Mouse (Mus musculus) neural tube, embryonic 11.5 days (tissue): Measurements from ENCODE around the gene Rpl18. TPM values are rescaled to one million over a fixed set of nuclear protein-coding genes. Genes with fewer than 3 reads are reported as not detected.
A peak's percentile ranks its signal among the peaks of the same experiment; 100 is the strongest.

Experiments used
- ATAC-seq: fragments of 200-750 bp; cut with Nextera tagmentation; 2 replicates; pipeline ENCODE4 v1.8.0; 2017; ENCODE audit warnings: moderate number of reproducible peaks, mild to moderate bottlenecking, moderate TSS enrichment, moderate library complexity; ENCODE audit not compliant: insufficient read depth, low FRiP score, low TSS enrichment
- DNase-seq: peaks from one replicate; pipeline ENCODE4 v3.0.0-alpha.2; 2015; ENCODE audit warnings: low spot score
- H3K27ac ChIP-seq: fragments of 300-500 bp; sonication (generic); 2 replicates; pipeline ENCODE4 v1.5.1; 2014; ENCODE audit warnings: low read depth, mild to moderate bottlenecking, low read length
- H3K27me3 ChIP-seq: fragments of 300-500 bp; sonication (generic); 2 replicates; pipeline ENCODE4 v1.6.1; 2014; ENCODE audit warnings: mild to moderate bottlenecking, low read length, mixed read lengths; ENCODE audit not compliant: control insufficient read depth, insufficient read depth
- H3K36me3 ChIP-seq: fragments of 300-500 bp; sonication (generic); 2 replicates; pipeline ENCODE4 v1.6.1; 2014; ENCODE audit warnings: mild to moderate bottlenecking, low read length, moderate library complexity, mixed read lengths; ENCODE audit not compliant: control insufficient read depth, insufficient read depth
- H3K4me1 ChIP-seq: fragments of 300-500 bp; sonication (generic); 2 replicates; pipeline ENCODE4 v1.6.1; 2014; ENCODE audit warnings: low read length, mixed read lengths; ENCODE audit not compliant: control insufficient read depth, insufficient read depth
- H3K4me2 ChIP-seq: fragments of 300-500 bp; sonication (generic); 2 replicates; pipeline ENCODE4 v1.6.1; 2014; ENCODE audit warnings: low read depth, mild to moderate bottlenecking, moderate library complexity
- H3K4me3 ChIP-seq: fragments of 300-500 bp; sonication (generic); 2 replicates; pipeline ENCODE4 v1.5.1; 2014; ENCODE audit warnings: low read depth, low read length
- H3K9ac ChIP-seq: fragments of 300-500 bp; sonication (generic); 2 replicates; pipeline ENCODE4 v1.6.1; 2014; ENCODE audit warnings: mild to moderate bottlenecking, low read length
- H3K9me3 ChIP-seq: fragments of 300-500 bp; sonication (generic); 2 replicates; pipeline ENCODE4 v1.6.1; 2016; ENCODE audit warnings: low read length; ENCODE audit not compliant: control insufficient read depth
- WGBS: fragments of 180-500 bp; shearing (Covaris S2); extraction: QIAGEN DNeasy Blood & Tissue Kit; methylation state at CpG from one replicate; pipeline ENCODE4 v1.1.7; 2014; 5-methylcytosine and 5-hydroxymethylcytosine counted together
- polyA plus RNA-seq: library from polyadenylated mRNA; unstranded; fragments of >200 nt; fragmentation: Nextera tagmentation; extraction: Ambion mirVana; gene quantifications from 2 replicates; pipeline ENCODE4 v1.2.1, GENCODE M21; 2014

Rpl18 gene
- polyA plus RNA-seq, 1 experiment from 2014 or later = 929 TPM

DNA sequence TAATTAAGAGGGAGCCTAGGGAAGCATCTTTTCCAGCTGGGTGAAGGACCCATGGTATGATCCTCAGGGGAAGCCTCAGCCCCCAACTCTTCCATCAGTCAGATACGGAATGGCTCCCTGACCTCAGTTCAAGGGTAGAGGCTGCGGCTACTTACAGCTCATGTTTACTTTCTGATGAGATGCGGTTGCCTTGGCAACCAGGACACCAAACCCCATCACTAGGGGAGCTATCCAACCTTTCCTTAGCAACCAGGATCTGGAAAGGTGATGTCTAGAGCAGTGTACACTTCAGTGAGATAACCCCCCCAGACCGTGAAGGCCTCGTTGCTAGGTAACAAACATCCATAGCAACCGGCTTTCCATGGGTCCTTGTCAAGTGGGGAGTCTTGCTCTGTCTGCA, 6.2 kb upstream of the Rpl18 start:
- H3K9ac ChIP-seq = no peak overlapping the region
- H3K36me3 ChIP-seq = peaks cover 10% of the 10 kb centered on the region
- H3K9me3 ChIP-seq = no peaks in the 10 kb centered on the region
- 49% methylated on average over 6 of the region's 6 CpGs for WGBS
- H3K4me3 ChIP-seq = no peak overlapping the region
- no peak overlapping the region for H3K27ac ChIP-seq
- H3K27me3 ChIP-seq = no peaks in the 10 kb centered on the region
- DNase-seq (peak; percentile 49), ATAC-seq (no peak)
- no peak overlapping the region for H3K4me2 ChIP-seq
- peaks cover 44% of the 10 kb centered on the region for H3K4me1 ChIP-seq

DNA sequence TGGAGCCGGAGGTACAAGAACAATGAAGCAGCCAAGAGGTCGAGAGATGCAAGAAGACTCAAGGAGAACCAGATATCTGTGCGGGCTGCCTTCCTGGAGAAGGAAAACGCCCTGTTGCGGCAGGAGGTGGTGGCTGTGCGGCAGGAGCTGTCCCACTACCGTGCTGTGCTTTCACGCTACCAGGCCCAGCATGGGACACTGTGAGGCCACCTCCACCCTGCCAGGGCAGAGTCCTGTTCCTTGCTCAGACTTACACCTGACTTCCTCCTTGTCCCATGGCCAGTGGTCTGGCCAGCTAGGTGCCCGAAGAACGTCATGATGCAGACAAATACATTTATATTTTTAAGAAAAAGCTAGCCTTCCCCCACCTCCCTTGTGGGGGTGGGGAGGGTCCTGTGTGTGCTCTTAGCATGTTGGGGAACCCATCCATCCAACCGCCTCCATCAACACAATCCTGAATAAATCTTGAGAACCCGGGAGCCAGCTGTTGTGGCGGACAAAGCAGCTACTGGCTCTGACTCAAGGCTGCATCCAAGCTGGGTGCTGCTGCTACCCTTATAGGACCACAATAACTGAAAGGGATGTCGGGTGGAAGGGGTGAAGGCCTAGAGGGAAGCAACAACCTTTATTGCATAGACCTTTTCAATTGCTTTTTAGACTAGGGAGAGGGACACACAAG, 5.4 kb upstream of the Rpl18 start:
- Histone ChIP-seq H3K4me2 (no peak overlapping the region), H3K27ac (no peak overlapping the region), H3K4me3 (no peak overlapping the region), H3K9ac (0 out of 2 replicates have a peak overlapping the region, but pooled peaks have one; percentile 8), H3K27me3 (no peaks in the 10 kb centered on the region), H3K4me1 (peaks cover 51% of the 10 kb centered on the region), H3K36me3 (peaks cover 10% of the 10 kb centered on the region), H3K9me3 (no peaks in the 10 kb centered on the region)
- WGBS = 71% methylated on average over 14 of the region's 14 CpGs
- ATAC-seq (no peak), DNase-seq (no peak)

DNA sequence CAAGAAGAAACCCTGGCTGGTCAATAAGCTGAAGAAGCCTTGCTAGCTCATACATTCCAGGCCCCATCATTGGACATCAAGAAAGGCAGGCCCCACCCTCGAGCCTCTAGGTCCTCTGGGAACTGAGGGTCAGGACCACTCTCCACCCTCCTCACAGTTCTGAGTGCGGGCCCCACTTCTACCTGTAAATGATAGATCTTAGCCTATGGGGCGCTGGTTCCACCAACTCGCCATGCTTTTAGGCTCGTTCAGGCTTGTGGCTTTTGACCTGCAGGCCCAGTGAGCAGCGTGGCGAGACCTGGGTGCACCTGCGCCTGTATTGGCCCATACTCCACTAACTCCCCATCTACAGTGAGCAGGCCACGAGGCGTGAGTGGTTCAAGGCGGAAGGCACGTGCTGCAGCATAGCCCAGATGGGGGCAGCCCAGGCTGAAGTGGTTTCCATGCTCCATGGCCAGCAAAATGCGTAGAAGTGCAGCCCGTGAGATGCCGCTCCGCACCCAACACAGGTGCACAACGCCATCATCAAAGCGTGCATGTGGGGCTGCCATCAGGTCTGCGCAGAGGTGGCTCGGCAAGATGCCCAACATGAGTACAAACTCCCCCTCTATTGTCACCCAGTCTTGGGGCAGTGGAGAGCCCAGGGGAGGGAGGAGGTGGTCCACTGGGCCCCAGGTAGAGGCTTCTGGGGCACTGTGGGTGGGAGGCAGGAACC, 4.6 kb upstream of the Rpl18 start:
- Histone ChIP-seq H3K9ac (no peak overlapping the region), H3K36me3 (peaks cover 10% of the 10 kb centered on the region), H3K4me3 (no peak overlapping the region), H3K9me3 (no peaks in the 10 kb centered on the region), H3K4me2 (no peak overlapping the region), H3K27ac (no peak overlapping the region), H3K4me1 (peaks cover 49% of the 10 kb centered on the region), H3K27me3 (no peaks in the 10 kb centered on the region)
- 95% methylated on average over 20 of the region's 20 CpGs for WGBS
- ATAC-seq (no peak), DNase-seq (no peak)

DNA sequence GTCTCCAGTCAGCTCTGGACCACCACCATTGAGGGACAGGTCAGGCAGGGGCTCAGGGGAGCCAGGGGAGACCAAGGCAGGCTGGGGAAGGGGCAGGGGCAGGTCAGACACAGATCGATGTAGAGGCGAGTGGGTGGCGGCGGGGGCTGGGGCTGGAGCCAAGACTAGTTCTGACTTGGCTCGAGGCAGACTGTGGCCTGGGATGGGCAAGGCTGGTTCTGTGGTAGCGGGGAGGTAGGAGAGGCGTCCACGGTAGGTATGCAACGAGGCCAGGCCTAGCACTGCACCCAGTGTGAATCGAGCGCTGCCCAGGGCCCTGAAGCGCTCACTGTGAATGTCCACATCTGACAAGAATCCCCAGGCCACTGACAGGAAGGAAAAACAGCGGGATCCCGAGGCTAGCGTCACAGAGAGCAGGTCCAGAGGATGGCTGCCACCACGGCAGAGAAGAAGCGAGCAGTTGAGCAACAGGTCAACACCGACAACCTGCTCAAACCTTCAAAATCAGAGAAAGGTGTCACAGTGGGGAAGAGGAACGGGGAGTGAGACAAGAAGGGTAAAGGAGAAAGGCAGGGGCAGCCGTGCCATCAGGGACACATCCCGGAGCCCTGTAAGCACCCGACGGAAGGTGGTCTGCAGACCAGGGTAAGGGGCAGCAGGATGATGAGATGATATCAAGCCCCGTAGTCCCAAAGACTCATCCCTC, 3.8 kb upstream of the Rpl18 start:
- DNase-seq = no peak
- ATAC-seq = no peak
- H3K27me3 ChIP-seq = no peaks in the 10 kb centered on the region
- H3K4me1 ChIP-seq = peaks cover 50% of the 10 kb centered on the region
- H3K9ac ChIP-seq = no peak overlapping the region
- H3K27ac ChIP-seq = no peak overlapping the region
- H3K9me3 ChIP-seq = no peaks in the 10 kb centered on the region
- no peak overlapping the region for H3K4me3 ChIP-seq
- 89% methylated on average over 22 of the region's 24 CpGs for WGBS
- peaks cover 10% of the 10 kb centered on the region for H3K36me3 ChIP-seq
- H3K4me2 ChIP-seq = no peak overlapping the region

DNA sequence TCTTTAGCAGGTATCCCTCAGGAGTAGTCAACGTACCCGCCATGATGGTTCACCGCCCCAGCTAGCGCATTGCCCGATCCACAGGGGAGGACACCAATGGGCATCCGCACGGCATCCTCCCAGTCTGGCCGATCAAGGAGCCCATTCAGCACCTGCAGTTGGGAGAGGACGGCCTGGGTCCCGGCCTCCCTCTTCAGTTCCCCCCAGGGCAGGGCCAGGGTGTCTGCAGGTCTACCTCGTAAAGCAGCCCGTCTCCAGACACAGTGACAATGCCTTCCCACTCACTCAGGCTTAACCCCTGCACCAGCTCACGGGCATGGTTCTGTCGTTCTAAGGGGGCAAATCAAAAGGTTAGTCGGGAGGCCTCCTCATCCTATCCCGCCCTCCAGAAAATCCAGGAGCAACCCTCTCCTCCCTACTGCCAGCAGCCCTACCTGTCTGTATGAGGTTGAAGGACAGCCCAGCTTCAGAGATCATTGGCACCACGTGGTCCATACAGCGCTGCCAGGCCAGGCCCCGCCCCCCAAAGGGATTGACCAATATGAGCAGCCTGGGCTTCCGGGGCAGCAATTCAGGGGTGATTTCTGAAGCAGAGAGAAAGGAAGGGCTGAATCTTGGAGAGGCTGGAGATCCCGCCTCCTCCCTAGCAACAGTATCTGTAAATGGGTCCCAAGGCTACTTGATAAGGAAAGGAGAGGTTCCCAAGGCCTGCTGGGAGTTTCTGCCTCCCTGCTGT, 3.1 kb upstream of the Rpl18 start:
- no peak overlapping the region for H3K4me2 ChIP-seq
- no peak overlapping the region for H3K4me3 ChIP-seq
- no peak for DNase-seq
- H3K9me3 ChIP-seq = no peaks in the 10 kb centered on the region
- H3K27ac ChIP-seq = no peak overlapping the region
- H3K4me1 ChIP-seq = peaks cover 50% of the 10 kb centered on the region
- H3K27me3 ChIP-seq = no peaks in the 10 kb centered on the region
- no peak overlapping the region for H3K9ac ChIP-seq
- 90% methylated on average over 21 of the region's 21 CpGs for WGBS
- no peak for ATAC-seq
- peaks cover 10% of the 10 kb centered on the region for H3K36me3 ChIP-seq

DNA sequence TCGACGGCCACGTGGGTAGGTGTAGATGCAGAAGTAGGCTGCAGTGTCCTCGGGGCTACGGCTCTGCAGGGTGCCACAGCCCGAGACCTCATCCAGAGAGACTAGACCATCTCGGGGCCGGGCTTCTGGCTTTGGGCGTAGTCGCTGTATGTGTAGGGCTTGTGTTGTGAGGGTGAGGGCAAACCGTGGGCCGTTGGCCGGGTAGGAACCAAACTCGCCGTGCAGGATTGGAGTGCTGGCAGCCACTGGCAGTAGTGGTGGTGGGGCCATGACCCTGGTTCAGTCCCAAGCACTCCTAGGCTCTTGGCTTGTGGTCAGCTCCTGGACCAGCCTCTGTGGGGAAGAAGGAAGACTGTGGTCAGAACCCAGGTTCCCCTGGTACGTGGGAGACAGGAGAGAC, 1.9 kb upstream of the Rpl18 start:
- H3K27ac ChIP-seq = no peak overlapping the region
- peaks cover 10% of the 10 kb centered on the region for H3K36me3 ChIP-seq
- no peaks in the 10 kb centered on the region for H3K27me3 ChIP-seq
- no peak overlapping the region for H3K4me2 ChIP-seq
- DNase-seq (no peak), ATAC-seq (no peak)
- H3K4me1 ChIP-seq = peaks cover 39% of the 10 kb centered on the region
- H3K4me3 ChIP-seq = no peak overlapping the region
- H3K9ac ChIP-seq = no peak overlapping the region
- 91% methylated on average over 16 of the region's 16 CpGs for WGBS
- no peaks in the 10 kb centered on the region for H3K9me3 ChIP-seq

DNA sequence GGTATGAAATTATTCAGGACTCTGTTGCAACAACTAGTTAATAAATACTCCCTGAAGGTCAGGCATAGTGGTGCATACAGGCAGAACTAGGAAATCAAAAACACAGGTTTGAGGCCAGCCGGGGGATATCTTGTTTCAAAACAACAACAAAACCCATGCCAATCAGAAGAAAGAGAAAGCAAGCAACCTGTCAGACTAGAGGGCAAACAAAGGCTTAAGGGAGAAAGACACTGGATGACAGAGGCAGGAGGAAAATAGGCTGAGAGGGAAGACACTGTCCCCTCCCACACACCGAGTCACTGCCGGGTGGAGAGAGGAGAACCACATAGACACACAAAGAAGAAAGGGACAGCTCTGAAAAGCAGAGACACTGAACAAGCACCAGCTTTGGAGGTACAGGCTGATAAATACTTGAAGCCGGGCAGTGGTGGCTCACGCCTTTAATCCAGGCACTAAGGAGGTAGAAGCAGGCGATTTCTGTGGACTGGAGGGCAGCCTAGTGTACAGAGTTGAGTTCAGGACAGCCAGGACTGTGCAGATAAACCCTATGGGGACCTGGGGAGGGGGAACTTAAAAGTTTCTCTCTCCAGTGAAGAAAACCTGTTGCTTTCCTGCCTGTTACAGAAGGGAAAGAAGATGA, 1.3 kb upstream of the Rpl18 start:
- no peak overlapping the region for H3K27ac ChIP-seq
- 87% methylated on average over 6 of the region's 6 CpGs for WGBS
- H3K9ac ChIP-seq = no peak overlapping the region
- H3K27me3 ChIP-seq = no peaks in the 10 kb centered on the region
- DNase-seq = no peak
- peak overlapping the region; percentile 72; the same call in 1 of the 2 replicates for H3K4me3 ChIP-seq
- no peak for ATAC-seq
- peaks cover 37% of the 10 kb centered on the region for H3K4me1 ChIP-seq
- peaks cover 10% of the 10 kb centered on the region for H3K36me3 ChIP-seq
- H3K4me2 ChIP-seq = peak overlapping the region; percentile 93
- H3K9me3 ChIP-seq = no peaks in the 10 kb centered on the region

DNA sequence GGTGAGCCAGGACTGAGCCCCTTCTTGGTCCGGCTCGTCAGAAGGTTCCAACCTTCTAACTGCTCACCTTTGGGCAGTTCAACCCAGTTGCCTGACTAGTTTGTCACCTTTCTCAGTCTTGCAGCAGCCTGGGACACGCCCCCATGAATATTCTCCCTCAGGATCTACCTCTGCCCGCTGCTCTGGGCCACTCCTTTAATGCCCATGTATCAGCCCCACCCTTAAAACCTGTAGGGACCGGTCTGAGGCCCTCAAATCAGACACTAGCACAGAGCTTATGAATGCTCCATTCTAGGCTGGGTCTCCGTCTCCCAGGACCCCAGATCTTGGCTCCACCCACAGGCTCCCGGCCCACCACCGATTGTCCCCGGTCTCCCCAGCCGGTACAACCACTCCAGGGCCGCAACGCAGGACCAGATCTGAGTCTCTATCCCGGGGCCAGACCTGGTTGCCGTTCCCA, 597 bp upstream of the Rpl18 start:
- Histone ChIP-seq H3K9ac (peak overlapping the region; percentile 64), H3K36me3 (peaks cover 14% of the 10 kb centered on the region), H3K4me1 (peaks cover 34% of the 10 kb centered on the region), H3K9me3 (no peaks in the 10 kb centered on the region), H3K4me3 (peak overlapping the region; percentile 72), H3K27me3 (no peaks in the 10 kb centered on the region), H3K4me2 (peak overlapping the region; percentile 93), H3K27ac (no peak overlapping the region)
- DNase-seq (no peak), ATAC-seq (peak; percentile 46)
- WGBS = 13% methylated on average over 14 of the region's 14 CpGs
